Mouse (Mus musculus): ENCODE measurements around the gene Rai1. TPM values are rescaled to one million over a fixed set of nuclear protein-coding genes. Genes with fewer than 3 reads are reported as not detected.

Rai1 gene
- total RNA-seq, 2 experiments from 2014 or later: 27.7 to 37.6 TPM

DNA sequence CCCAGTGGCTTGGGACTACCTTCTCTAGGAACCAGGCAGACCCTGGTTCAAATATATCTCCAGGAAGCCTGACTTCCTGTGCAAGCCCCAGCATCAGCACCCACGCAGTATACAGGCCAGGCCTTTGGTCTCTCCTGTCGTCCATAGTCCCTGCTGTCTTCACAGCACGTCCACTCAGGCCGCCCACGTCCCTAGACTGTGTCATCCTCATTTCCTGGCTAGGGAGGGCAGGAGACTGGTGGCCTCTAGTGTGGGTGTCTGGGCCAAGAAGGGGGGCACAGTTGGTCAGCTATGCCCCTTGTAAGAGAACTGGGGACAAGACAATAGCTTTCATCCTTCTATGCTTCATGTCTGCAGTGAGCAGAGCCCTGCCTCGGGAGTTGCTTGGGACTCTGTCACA lies 87.7 kb downstream of the Rai1 start:
- no peak for DNase-seq

DNA sequence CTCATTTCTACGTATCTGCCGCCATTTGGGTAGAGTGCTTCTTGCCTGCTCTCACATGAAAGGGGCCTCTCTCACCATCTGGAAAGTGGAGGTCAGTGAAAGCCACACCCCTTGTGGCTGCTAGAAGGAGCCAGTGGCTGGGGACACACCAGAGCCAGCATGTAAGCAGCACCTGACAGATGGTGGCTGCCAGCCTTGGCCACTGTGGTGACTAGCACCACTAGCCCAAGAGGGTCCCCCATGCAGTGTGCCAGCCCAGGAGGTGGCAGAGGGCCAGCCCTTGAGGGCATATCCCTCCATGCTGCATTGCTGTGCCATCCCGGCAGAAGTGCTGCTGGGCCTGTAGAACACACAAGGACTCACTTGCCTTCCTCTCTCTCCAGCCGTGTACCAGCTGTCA lies 88.7 kb downstream of the Rai1 start:
- DNase-seq: no peak

DNA sequence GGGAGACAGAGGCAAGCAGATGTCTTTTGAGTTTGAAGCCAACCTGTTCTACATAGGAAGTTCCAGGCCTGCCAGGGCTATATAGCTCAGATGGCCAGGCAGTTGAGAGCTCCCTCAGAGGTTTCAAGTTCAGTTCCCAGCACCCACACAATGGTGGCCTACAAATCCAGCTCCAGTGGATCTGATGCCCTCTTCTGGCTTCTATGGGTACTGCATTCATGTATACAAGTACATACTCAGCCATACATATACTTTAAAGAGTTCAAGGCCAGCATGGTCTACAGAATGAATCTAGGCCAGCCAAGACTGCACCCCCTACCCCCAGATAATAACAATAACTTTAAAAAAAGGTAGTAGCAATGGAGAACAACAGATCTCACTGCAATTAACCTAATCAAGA lies 90.3 kb downstream of the Rai1 start:
- no peak for DNase-seq

DNA sequence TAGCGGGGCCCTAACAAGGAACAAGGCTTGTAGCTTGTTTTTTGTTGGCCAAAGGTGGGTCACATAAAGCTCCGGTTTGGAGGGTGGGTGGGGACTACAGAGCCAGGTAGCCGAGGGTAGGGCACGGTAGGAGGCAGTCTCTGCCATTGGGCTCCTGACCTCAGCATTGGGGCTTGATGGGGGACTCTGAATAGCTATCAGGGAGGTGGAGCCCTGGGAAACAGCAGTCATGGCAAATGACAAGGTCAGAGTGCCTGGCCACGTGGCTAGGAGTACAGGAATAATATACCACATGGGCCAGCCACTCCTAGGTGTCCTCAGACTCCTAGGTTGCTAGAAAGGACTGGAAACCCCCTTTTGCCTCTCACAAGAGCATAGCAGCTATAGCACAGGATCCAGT lies 91.5 kb downstream of the Rai1 start:
- no peak for DNase-seq

DNA sequence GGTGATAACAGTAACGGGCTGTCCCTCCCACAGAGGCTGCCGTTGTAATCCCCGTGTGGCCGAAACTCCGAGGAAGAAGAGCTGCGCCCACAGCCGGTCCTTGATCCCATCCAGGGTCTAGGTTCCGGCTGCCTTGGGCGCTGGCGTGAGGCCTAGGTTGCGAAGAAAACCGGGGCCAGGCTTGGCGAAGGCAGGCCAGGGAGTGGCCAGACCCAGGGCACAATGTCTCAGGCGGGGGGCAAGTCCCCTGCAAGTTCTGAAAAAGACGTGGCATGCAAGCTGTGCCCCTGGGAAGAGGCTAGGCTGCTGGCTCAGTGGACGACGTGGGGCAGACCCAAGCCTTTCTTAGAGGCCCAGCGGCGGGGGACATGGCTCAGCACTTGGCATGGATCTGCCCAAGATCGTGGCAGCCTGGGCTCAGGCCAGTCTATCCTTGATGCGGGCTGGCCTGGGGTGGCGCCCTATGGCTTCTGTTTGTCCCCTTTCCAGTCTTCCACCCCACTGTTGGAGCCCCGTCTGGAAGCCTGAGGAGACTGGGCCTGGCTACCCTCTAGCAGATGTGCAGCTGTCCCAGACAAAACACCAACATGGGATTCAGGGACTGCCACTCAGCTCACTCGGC lies 93.3 kb downstream of the Rai1 start:
- DNase-seq: no peak

DNA sequence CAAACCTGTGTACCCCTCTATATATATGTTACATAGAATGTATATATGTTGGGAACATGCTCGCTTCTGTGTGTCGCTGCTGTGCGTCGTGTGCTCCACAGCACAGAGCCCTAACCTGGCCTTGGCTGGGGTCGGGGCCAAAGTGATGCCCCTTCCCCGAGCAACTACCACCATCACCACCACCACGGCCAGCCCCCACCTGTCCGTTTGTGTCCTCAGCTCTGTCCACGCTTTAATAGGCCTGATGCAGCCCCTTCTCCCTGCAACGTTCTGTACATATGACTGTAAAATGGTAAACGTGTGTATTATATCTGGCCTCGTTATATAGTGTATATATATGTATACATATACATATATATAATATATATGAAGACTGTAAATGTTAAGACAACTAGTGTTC lies 93.8 kb downstream of the Rai1 start:
- DNase-seq: no peak

DNA sequence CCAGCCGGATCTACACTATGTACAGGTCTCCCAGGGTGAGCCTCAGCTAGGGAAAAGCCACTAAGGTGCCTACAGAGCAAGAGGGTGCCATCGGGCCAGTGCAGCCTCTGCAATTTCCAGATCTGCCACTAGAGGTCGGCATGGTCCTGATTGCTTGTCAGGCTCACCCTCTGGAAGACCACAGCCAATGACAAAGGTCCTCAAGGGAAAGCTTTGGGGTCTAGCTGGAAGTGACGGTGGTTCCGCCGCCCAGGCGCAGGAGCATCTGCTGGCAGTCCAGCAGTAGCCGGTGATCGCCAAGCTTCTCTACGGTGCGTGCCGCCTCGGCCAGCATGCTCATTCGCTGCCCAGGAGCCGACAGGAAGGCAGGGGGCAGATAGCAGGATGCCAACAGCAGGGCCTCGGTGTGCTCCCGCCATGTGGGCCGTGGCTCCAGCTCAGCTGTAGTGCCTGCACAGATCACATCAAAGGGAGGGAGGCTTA lies 94.9 kb downstream of the Rai1 start:
- peak; percentile 93 for DNase-seq

DNA sequence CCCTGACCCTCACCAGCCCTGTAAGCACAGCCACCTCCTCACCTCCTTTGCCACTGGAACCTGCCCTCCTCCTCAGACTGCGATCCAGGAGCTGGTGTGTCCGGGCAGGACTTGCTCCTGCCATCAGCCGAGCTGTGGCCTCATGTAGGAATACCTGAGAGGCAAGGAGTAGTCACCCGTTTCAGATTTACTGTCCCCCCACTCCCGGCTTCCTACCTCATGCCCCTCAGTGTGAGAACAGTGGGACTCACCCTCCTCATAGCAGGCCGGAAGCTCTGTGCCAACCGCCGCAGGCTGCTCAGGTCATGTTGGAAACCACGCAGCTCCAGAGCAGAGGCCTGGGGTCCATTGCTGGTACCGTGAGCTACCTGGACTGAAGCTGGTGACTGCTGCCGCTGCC lies 95.6 kb downstream of the Rai1 start:
- no peak for DNase-seq

DNA sequence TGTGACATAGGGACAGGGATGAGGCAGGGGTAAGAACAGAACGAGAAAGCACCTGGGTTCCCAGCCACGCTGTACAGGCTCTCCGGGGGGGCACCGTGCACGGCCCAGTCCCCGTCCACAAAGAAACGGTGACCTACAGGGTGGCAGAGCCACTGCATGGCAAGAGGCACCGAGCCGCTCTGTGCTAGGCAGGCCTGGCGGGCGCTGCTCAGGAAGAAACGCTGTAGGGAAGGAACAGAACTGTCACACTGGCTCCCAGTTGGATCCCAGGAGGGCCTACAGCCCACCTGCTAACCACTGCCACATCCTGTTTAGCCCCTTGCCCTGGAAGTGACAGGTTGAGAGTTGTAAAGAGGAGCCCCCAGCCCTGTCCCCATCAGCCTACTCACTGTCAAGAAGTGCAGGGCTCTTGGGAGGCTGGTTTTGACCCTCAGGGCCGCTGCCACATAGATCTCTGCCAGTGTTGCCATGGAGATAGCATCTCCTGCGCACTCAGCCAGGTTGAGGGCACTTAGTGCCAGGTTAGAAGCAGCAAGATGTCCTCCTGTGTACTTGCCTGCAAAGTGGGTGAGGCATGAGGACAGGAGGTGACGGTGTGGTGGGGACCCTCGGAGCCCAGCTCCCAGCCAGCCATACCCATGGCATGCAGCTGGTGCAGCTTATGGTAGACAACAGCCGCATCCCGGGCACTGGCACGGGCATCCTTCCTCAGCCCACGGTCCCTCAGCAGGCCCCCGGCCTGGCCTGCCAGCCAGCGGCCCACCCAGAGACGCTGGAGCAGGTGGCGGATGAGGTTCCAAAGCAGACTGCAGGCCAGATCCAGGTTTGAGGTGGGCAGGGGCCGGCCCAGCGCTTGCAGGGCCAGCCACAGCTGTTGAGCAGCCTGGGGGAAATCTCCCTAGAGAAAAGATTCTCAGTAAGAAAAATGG lies 98.2 kb downstream of the Rai1 start:
- DNase-seq: no peak

DNA sequence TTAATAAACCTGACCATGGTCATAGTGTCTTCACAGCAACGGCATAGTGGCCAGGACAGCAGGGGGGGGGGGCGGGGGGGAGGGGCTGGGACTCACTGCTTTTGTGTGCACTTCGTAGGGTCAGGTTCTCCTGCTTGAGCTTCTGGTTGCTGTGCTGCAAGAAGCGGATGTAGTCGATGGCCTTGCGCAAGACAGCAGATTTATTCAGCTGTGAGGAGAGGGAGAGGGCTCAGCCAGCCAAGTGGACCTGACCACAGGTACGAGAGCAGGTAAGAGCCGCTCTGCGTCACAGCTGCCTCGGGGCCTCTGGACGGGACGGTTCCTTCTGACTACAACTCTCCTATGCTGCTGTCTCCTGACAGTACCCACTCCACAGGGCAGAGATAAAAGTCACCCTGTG lies 100.2 kb downstream of the Rai1 start:
- DNase-seq: no peak

DNA sequence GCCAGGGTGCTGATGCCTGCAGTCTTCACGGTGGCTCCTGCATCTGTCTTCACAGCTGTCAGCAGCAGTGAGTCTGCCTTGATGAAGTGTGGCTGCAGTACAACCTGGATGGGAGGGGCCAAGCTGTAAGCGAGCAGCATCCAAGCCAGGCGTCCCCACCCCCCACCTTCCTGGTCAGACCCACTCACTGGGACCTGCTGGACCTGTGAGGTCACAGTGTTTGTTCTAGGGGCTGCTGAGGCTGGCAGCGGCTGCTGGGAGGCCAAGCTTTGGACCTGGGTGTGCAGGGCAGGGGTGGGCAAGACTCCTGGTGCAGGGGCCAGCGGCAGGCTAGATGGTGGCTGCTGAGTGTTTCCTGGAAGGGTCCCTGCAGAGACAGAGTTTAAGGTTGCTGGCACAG lies 101.4 kb downstream of the Rai1 start:
- DNase-seq: no peak

DNA sequence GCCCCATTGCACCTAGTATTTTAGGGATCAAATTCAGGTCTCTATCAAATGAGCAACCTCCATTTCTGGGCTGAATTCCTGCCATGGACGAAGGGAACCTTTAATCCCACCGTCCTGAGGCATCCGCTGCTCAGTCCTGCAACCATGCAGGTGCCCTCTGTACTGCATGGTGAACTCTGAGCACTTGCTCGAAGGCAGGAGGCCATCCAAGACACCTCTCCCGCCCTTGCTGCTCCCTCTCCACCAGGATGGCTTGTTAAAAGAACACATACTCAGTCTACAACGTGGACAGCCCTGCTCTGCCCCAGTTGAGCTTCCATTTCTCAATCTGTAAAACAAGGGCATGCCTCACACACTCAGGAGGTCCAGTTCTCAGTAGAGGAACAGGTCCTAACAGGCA lies 103.4 kb downstream of the Rai1 start:
- DNase-seq: no peak

DNA sequence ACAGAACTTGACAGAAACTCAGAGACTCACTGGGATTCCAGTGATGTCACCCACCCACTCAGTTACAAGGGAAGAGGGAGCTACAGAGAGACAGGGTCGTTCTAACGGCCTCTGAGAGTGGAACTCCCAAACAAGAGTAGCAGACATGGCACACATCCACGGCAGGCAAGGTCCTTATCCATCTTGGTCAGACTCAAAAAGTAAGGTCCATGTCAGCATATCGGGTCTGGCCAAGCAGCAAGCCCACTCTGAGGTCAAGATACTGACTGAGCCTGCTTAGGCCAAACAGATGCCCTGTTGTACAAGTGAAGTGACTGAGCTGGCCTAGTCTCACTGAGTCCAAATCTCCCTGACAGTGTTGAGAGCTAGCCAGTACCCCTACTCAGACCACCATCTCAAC lies 103.9 kb downstream of the Rai1 start:
- DNase-seq: no peak

DNA sequence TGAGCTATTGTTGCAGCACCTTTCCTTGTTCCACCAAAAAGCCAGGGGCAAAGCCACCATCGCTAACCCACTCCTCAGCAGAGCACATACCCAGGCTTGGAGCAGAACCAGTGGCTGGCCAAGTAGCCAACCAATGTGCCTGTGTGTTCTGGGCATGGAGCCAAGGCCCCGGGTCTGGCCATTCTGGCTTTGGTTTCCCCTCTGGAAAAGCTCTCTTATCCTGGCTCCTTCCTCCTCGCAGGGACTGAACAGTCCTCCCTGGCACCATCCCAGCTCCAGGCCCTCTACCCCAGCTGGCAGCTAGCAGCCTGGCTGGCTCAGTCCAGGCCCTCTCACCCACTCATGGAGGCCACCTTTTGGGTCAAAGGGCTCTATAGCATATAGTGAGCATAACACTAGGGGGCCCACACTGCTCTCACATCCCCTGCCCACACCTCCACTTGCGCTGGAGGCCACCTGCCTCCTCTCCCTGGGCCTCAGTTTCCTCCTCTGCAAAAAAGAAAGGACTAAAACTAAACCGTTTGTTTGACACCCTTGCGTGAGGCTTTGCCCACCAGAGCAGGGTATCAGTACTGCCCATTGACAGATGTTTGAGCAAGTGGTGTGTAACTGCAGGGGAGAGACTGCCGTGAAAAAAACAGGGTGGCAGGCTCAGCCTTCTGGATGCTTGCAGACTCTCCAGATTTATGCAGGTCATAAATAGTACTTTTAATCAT lies 104.6 kb downstream of the Rai1 start:
- peak; percentile 73 for DNase-seq

DNA sequence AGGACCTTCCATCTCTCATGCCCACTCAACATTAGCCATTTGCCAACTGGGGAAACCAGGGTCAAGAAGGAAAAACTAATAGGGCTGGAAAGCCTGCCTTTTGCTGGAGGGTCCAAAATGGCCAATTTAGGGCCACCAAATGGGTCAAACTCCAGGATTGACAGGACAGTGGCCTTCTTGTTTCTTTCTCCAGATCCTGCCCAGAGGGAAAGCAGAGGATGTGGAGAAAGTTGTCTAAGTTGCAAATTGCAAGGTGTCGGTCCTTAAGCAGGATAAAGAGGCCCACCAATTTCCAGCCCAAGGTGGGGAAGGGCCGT lies 105.1 kb downstream of the Rai1 start:
- no peak for DNase-seq

DNA sequence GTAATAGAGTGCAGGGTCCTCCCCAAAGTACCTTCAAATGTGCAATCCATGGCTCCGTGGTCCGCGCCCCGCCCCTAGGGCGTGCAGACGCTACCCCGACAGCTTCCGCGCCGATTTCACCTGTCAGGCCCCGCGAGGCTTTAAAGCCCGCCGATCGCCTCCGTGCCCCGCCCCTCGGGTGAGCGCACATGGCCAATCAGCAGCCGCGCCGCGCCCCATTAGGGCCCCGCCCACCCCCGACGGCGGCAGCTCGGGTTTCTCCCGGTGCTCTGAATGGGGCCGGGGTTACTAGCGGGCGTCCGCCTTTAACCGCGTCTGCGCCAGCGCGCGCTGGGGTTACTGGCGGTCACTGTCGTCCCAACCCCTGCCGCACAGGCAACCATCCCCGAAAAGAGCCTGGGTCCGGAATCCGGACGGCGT lies 105.5 kb downstream of the Rai1 start:
- DNase-seq: peak; percentile 93

DNA sequence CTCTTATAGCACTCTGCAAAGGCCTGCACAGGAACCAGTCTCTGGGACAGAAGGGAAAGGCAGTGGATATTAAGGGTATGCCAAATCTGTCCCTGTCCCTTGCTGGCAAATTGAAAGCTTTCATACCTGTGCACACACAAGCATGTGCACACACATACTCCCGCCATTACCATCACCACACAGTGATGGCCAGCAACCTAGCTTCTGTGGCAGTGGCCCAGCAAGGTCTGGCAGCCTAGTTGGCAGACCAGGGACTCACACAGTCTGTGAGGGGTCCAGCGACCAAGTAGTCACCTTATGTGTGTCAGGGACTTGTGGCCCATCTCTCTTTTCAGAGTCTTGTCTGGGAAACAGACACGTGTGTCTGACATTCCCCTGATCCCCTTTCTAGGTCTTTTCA lies 106.3 kb downstream of the Rai1 start:
- no peak for DNase-seq

DNA sequence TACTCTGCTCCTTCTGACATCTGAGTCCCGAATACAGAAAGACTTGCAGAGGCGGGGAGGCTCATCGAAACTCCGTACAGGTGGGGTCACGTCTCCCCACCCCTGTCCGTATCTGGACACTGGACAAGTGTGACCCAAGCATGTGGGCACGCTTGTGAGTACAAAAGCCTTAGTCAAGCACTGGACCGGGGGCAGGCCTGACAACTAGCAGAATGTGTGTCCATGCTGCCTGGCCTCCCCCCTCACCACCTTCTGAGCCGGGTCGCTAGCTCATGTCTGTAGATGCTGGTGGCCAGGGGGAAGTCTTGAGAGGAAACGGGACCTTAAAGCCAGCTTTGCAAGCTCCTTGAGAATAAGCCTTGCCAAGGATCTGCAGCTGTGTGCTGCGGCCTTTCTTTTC lies 106.9 kb downstream of the Rai1 start:
- no peak for DNase-seq

DNA sequence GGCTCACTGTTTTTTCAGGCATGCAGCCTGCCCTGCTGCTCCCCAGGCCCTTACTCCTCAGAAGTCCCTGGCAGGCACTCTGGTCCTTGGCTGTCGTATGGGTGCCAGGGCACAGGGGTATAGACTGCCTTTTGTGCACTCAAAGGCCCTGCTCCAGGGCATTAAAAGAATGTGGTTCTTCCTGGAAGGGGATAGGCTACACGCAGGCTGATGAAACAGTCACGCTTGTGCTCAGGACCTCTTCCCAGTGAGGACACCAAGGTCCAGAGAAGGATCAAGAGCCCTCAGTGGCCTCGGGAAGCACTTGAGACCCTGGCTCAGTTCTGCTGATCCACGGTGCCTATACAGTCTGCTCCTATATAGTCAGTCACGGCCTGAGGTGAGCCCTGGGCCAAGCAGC lies 108.5 kb downstream of the Rai1 start:
- DNase-seq: no peak

DNA sequence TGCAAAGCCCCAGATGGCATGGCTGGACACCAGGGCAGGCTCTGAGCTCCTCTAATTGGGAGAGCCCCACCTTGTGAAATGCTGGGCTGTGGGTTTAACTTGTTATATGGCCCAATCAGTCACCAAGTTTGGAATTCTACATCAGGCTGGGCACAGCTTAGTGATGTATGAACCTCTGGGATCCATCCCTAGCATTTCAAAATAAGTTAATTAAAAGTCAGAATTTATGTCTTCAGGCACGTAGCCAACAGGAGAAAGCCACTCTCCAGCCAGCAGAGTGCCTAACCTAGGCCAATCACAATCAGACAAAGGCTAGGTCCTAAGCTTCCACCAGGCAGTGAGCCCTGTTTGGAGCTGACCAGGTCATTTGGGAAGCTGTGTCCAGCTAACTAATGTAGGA lies 111.9 kb downstream of the Rai1 start:
- no peak for DNase-seq

DNA sequence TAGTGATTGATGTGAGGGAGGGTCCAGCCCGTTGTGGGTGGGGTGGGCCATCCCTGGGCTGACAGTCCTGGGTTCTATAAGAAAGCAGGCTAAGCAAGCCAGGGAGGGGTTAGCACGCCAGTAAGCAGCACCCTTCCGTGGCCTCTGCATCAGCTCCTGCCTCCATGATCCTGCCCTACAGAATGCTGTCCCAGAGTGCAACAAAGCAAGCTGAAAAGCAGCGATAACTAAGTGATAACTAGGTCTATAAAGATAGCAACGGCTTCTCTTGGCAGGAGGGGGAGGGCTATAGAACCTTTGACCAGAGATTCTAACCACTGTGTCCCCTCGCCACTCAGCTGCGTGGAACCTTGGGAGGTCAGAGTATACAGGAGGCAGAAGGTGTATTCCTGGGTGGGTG lies 112.7 kb downstream of the Rai1 start:
- no peak for DNase-seq

DNA sequence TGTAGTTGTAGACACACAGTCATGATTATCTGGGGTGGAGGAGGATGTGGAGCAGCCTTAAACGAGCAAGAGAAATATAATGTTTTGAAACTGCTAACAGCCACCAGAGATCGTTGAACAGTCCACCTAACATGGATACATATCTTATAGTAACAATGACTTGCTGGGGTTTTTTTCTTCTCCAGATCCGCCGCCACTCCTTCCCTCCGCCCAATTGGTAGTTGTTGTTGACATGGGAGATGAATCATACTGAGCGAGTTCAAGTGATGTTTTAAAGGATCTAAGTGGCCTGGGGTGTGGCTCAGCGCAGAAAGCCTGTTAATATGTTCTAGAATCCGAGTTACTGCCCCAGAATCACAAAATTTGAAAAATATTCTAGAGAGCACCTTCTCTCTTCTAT lies 114.8 kb downstream of the Rai1 start:
- DNase-seq: no peak

DNA sequence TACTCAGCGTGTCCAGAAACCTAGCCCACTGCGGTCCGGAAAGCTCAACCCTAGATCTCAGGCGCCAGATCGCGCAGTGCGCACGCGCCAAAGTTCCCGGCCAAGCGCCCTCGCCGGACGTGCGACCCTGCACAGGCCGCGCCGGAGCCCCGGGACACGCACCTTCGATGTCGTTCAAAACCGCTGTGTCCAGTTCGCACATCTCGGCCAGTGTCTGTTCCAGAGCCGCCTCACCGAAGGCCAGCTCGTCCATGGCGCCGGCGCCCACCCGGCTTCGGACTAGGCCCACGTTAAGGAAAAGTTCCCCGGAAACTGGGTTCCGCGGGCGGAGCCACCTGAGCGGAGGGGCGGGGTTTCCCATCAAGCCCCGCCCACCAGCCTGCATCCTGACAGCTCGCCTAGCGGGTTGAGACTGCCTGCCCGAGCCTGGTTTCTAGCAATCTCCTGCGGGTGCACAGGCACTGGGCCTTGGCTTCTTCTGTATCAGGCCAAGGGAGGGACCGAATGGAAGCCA lies 115.5 kb downstream of the Rai1 start:
- DNase-seq: peak; percentile 93

Measured in gastrocnemius, postnatal 10 days (tissue).